In genomic region chr2:131418130-131418529, GRCm38 (mm10) we compare ENCODE assay signal across 15 mouse cellular contexts.
"Had no signal": no experiment of that assay in that cellular context is flagged by ENCODE, and none has a peak within 500 bp of the region (broad histone marks: within the 10 kb centered on the region; RNA-seq: fewer than 3 reads in every experiment).

No protein-coding gene starts in this region.

- ATAC-seq: liver, postnatal 0 days; midbrain, embryonic 15.5 days had no signal

- H3K27ac ChIP-seq: liver, embryonic 13.5 days; liver, embryonic 15.5 days; macrophage; midbrain, embryonic 12.5 days; midbrain, embryonic 15.5 days; neural tube, embryonic 12.5 days; stomach, embryonic 15.5 days; stomach, postnatal 0 days had no signal

- H3K4me3 ChIP-seq: liver, embryonic 13.5 days; liver, embryonic 15.5 days; midbrain, embryonic 12.5 days; midbrain, embryonic 15.5 days; neural tube, embryonic 12.5 days; stomach, embryonic 15.5 days had no signal

- H3K4me1 ChIP-seq: midbrain, embryonic 12.5 days; midbrain, embryonic 15.5 days; neural tube, embryonic 12.5 days; stomach, embryonic 15.5 days had no signal

- H3K36me3 ChIP-seq: liver, embryonic 13.5 days; liver, embryonic 15.5 days; midbrain, embryonic 12.5 days; midbrain, embryonic 15.5 days; neural tube, embryonic 12.5 days; stomach, embryonic 15.5 days had no signal

- DNase-seq: liver, embryonic 13.5 days; liver, postnatal 0 days; lung, adult 2 months; lung, postnatal 10 days; right cerebral cortex, postnatal 14 days; thymus, adult 2 months; thymus, postnatal 25 days; thymus, postnatal 4 days had no signal

- H3K27me3 ChIP-seq: liver, embryonic 13.5 days; liver, embryonic 15.5 days; midbrain, embryonic 12.5 days; midbrain, embryonic 15.5 days; neural tube, embryonic 12.5 days; stomach, embryonic 15.5 days had no signal

- H3K9me3 ChIP-seq: liver, embryonic 13.5 days; liver, embryonic 15.5 days; midbrain, embryonic 12.5 days; midbrain, embryonic 15.5 days; neural tube, embryonic 12.5 days; stomach, embryonic 15.5 days had no signal
